Mouse (Mus musculus): ENCODE measurements at regions not wholly inside any gene's neighbourhood (a gene's known extent, or its start where the extent isn't known, plus 50 kb on each side); places are given as distances from the start of the nearest gene placed in this dataset.
A peak's percentile ranks its signal among the peaks of the same experiment; 100 is the strongest.

- Histone ChIP-seq H3K36me3 (replicated peaks) (no peaks in the 10 kb centered on the region), H3K27me3 (replicated peaks) (no peaks in the 10 kb centered on the region), H3K4me3 (no peak overlapping the region), H3K9ac (no peak overlapping the region), H3K27ac (no peak overlapping the region), H3K9me3 (0 out of 2 replicates have a peak, but pooled peaks cover 4% of the 10 kb centered on the region), H3K4me1 (no peaks in the 10 kb centered on the region), H3K4me2 (no peak overlapping the region)
- 0 out of 2 replicates have a peak, but pooled peaks have one; percentile 42 for ATAC-seq (replicated peaks)
- WGBS: 56% methylated on average over 5 of the region's 5 CpGs
Observed at GRCm38 (mm10) chr10:111711519-111712113, 205.5 kb downstream of the Phlda1 start.

DNA sequence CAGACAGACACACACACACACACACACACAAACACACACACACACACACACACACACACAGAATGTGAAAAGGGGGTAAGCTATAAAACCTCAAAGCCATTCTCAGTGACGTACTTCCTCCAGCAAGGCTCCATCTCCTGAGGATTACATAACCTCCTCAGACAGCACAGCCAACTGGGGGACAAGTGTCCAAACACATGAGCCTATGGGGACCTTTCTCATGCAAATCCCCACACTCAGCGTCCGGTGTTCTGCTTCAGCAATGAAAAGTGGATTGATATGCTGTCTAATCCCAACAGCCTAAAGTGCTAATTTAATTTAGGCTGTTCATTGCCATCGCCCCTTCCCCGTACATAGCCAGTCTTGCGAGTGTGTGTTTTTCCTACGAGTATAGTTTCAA lies 206.9 kb downstream of the Phlda1 start:
- H3K4me3 ChIP-seq: no peak overlapping the region
- 0 out of 2 replicates have a peak, but pooled peaks cover 4% of the 10 kb centered on the region for H3K9me3 ChIP-seq
- no peak overlapping the region for H3K4me2 ChIP-seq
- H3K27me3 ChIP-seq (replicated peaks): no peaks in the 10 kb centered on the region
- H3K36me3 ChIP-seq (replicated peaks): no peaks in the 10 kb centered on the region
- 65% methylated on average over 7 of the region's 7 CpGs for WGBS
- no peak for ATAC-seq (replicated peaks)
- no peak overlapping the region for H3K9ac ChIP-seq
- H3K27ac ChIP-seq: no peak overlapping the region
- no peaks in the 10 kb centered on the region for H3K4me1 ChIP-seq

DNA sequence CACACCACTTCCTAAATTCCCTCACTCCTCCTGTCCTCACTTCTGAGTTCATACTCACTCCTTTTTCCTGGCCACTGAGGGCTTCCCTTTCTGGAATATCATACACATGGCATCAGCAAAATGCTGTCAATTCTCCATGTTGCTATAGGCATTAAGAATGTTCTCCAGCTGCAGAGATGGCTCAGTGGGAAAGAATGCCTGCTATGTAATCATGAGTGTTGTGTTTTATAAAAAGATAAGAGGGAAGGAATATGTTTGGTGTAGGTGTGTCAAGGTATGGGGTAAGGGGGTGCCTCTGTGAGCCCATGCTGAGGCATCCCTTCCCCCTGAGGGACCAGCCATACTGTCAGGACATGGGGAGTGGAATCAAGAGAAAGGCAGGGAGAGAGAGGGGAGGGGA lies 207.6 kb downstream of the Phlda1 start:
- no peak overlapping the region for H3K4me2 ChIP-seq
- no peak overlapping the region for H3K9ac ChIP-seq
- ATAC-seq (replicated peaks): no peak
- H3K4me1 ChIP-seq: no peaks in the 10 kb centered on the region
- no peaks in the 10 kb centered on the region for H3K36me3 ChIP-seq (replicated peaks)
- no peaks in the 10 kb centered on the region for H3K27me3 ChIP-seq (replicated peaks)
- H3K9me3 ChIP-seq: 0 out of 2 replicates have a peak, but pooled peaks cover 4% of the 10 kb centered on the region
- no peak overlapping the region for H3K27ac ChIP-seq
- H3K4me3 ChIP-seq: no peak overlapping the region

DNA sequence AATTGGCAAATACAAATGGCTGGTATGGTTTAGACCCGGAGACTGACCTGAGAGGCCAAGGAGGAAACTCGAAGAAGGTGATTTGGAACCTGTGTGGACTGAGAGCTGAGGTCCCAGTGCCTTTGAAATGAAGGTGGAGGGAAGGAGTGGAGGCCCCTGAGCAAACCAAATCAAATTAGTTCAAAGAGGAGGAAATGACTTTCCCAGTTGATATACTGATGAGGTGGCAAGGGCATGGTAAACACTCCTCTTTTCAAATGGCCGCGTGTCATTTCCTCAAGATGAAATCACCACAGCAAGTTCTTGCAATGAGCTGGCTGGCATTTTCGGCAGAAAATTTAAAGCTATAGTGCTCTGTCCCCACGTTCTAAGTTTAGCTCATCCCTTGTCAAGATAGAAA lies 209.1 kb downstream of the Phlda1 start:
- Histone ChIP-seq H3K36me3 (replicated peaks) (no peaks in the 10 kb centered on the region), H3K9ac (no peak overlapping the region), H3K27me3 (replicated peaks) (no peaks in the 10 kb centered on the region), H3K4me1 (no peaks in the 10 kb centered on the region), H3K27ac (no peak overlapping the region), H3K4me2 (no peak overlapping the region), H3K4me3 (no peak overlapping the region), H3K9me3 (0 out of 2 replicates have a peak, but pooled peaks cover 2% of the 10 kb centered on the region)
- no peak for ATAC-seq (replicated peaks)
- whole genome bisulfite sequencing: 88% methylated on average over 6 of the region's 6 CpGs

DNA sequence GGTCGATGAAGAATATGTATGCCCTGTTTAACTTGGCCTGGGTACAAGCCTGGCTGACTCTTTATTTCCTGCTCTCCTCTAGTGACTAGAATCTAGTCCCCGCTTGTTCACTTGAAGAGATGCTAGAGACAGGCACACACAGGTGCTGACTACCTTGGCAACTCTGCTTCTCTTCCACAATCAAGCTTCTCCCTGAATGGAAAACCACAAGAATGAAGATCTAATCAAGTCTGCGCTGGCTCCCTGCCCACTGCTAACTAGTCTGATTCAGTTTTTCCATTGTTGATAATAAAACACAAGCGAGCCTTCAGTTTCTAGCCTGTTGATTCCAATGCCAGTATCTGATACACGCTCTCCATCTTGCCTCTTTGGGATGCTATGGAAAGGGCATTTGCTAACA lies 213.5 kb downstream of the Phlda1 start:
- no peak overlapping the region for H3K27ac ChIP-seq
- no peak overlapping the region for H3K4me3 ChIP-seq
- H3K4me2 ChIP-seq: no peak overlapping the region
- H3K36me3 ChIP-seq (replicated peaks): no peaks in the 10 kb centered on the region
- no peaks in the 10 kb centered on the region for H3K9me3 ChIP-seq
- H3K27me3 ChIP-seq (replicated peaks): no peaks in the 10 kb centered on the region
- H3K9ac ChIP-seq: no peak overlapping the region
- no peak for ATAC-seq (replicated peaks)
- no peaks in the 10 kb centered on the region for H3K4me1 ChIP-seq
- 91% methylated on average over 5 of the region's 5 CpGs for WGBS

GRCm38 (mm10) chr10:111721068-111721467 lies 215.0 kb downstream of the Phlda1 start:
- no peak for ATAC-seq (replicated peaks)
- 76% methylated on average over 5 of the region's 5 CpGs for WGBS
- Histone ChIP-seq H3K27ac (no peak overlapping the region), H3K9me3 (no peaks in the 10 kb centered on the region), H3K9ac (no peak overlapping the region), H3K36me3 (replicated peaks) (no peaks in the 10 kb centered on the region), H3K4me2 (no peak overlapping the region), H3K4me1 (no peaks in the 10 kb centered on the region), H3K4me3 (no peak overlapping the region), H3K27me3 (replicated peaks) (no peaks in the 10 kb centered on the region)

GRCm38 (mm10) chr10:111723885-111724284 lies 217.8 kb downstream of the Phlda1 start:
- Histone ChIP-seq H3K4me3 (no peak overlapping the region), H3K9ac (no peak overlapping the region), H3K4me2 (no peak overlapping the region), H3K27ac (no peak overlapping the region), H3K4me1 (no peaks in the 10 kb centered on the region), H3K9me3 (no peaks in the 10 kb centered on the region), H3K27me3 (replicated peaks) (no peaks in the 10 kb centered on the region), H3K36me3 (replicated peaks) (no peaks in the 10 kb centered on the region)
- 84% methylated on average over 2 of the region's 2 CpGs for WGBS
- 0 out of 2 replicates have a peak, but pooled peaks have one; percentile 56 for ATAC-seq (replicated peaks)

DNA sequence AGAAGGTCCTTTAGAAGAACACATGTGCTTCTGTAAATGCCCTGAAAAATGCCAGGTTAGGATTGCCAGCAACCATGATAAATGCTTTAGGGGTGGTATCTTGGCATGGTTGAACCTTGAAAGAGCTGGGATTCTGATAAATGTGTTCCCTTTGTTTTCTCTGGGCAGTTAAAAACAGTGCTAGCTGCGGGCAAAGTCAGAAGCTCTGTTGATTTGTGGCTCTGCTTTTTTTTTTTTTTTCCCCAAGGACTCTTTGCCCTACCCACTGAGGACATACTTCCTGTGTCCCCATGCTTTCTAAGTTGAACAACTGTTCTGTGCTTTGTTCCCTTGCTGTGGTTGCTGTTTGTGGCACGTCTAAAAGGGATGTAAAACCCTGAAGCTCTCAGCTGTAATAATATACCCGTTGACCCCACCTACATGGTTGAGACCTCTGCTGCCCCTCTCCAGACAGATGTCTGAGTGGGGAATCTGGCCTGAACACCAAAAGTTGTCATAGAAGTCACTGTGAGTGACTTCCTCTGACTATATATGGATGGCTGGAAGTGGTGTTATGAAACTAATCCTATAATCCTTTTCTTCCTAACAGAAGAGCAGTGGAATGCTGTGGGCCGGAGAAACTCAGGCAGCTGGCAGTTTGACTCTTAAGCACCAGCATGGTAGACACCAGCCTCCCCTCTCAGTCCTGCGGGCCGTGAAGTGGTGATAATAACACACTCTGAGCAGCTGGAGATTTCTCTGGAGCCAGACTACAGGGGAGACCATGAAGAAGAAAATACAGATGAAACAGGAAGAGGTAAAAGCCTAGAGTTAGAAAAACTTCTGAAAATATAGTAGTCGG lies 218.7 kb downstream of the Phlda1 start:
- Histone ChIP-seq H3K4me3 (no peak overlapping the region), H3K27me3 (replicated peaks) (no peaks in the 10 kb centered on the region), H3K4me2 (no peak overlapping the region), H3K9me3 (no peaks in the 10 kb centered on the region), H3K36me3 (replicated peaks) (no peaks in the 10 kb centered on the region), H3K9ac (no peak overlapping the region), H3K4me1 (no peaks in the 10 kb centered on the region), H3K27ac (no peak overlapping the region)
- 69% methylated on average over 7 of the region's 7 CpGs for WGBS
- no peak for ATAC-seq (replicated peaks)

DNA sequence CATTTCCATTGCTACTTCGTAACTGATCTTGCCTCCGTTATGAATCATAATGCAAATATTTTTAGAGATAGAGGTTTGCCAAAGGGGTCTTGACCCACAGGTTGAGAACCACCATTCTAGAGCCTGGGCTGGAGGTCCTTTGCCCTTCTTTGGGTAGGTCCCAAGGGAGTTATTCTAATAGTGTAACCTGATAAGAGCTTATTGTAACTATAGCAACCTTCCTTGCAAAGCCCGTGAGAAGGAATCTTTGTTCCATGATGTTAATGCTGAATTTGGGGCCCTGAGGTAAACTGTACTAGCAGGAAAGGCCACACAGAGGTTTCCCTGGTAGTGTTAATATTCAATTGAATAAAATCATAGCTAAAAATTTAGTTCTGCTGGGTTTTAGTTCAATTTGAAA lies 229.9 kb downstream of the Phlda1 start:
- Histone ChIP-seq H3K36me3 (replicated peaks) (no peaks in the 10 kb centered on the region), H3K27ac (no peak overlapping the region), H3K9ac (no peak overlapping the region), H3K9me3 (no peaks in the 10 kb centered on the region), H3K4me2 (no peak overlapping the region), H3K4me3 (no peak overlapping the region), H3K4me1 (no peaks in the 10 kb centered on the region), H3K27me3 (replicated peaks) (no peaks in the 10 kb centered on the region)
- 61% methylated on average over 3 of the region's 3 CpGs for WGBS
- no peak for ATAC-seq (replicated peaks)

DNA sequence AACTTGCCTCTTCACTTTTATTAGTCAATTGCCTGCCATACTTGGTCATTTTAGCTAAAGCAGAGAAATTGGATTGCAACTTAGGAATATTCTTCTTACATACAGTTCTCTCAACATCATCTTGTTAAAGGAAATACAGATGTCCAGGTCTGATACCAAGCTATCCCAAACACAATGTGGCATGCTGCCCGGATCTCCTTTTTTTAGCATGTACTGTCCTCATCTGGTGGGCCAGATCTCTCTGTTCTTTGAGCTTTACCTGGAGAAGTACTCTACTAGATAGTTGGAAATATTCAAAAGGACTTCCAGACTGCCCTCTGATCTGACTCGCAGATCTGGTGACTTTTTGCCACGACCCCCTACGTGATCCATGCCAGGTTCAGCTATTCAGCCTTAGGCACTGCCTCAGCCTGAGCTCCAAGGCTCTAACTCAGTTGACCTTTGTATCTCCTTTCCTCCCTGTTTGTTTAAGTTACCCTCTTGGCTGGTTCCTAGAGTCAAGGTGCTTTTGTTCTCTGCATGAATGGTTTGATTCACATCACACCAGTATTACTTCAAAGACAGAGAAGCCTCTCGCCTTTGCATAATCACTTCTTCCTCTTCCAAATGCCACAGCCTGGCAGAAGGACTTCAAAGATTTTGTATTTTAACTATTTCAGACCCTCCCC lies 232.9 kb upstream of the Krr1 start:
- no peak overlapping the region for H3K4me2 ChIP-seq
- H3K9me3 ChIP-seq: no peaks in the 10 kb centered on the region
- H3K9ac ChIP-seq: no peak overlapping the region
- H3K27ac ChIP-seq: no peak overlapping the region
- H3K4me3 ChIP-seq: no peak overlapping the region
- H3K36me3 ChIP-seq (replicated peaks): no peaks in the 10 kb centered on the region
- ATAC-seq (replicated peaks): no peak
- WGBS: 25% methylated on average over 5 of the region's 5 CpGs
- H3K4me1 ChIP-seq: 0 out of 2 replicates have a peak, but pooled peaks cover 4% of the 10 kb centered on the region
- H3K27me3 ChIP-seq (replicated peaks): no peaks in the 10 kb centered on the region

GRCm38 (mm10) chr10:111740586-111741265 lies 231.7 kb upstream of the Krr1 start:
- Histone ChIP-seq H3K9ac (no peak overlapping the region), H3K27me3 (replicated peaks) (no peaks in the 10 kb centered on the region), H3K9me3 (no peaks in the 10 kb centered on the region), H3K4me1 (0 out of 2 replicates have a peak, but pooled peaks cover 4% of the 10 kb centered on the region), H3K36me3 (replicated peaks) (no peaks in the 10 kb centered on the region), H3K4me3 (no peak overlapping the region), H3K27ac (no peak overlapping the region), H3K4me2 (no peak overlapping the region)
- WGBS: 53% methylated on average over 9 of the region's 9 CpGs
- ATAC-seq (replicated peaks): no peak
